Mouse (Mus musculus) MN1 (cell line): ENCODE measurements around the gene Hsd11b2.

Experiments used
- DNase-seq: peaks from one replicate; pipeline ENCODE4 v3.0.0-alpha.2; 2016; ENCODE audit warnings: low spot score

The Hsd11b2 gene

DNA sequence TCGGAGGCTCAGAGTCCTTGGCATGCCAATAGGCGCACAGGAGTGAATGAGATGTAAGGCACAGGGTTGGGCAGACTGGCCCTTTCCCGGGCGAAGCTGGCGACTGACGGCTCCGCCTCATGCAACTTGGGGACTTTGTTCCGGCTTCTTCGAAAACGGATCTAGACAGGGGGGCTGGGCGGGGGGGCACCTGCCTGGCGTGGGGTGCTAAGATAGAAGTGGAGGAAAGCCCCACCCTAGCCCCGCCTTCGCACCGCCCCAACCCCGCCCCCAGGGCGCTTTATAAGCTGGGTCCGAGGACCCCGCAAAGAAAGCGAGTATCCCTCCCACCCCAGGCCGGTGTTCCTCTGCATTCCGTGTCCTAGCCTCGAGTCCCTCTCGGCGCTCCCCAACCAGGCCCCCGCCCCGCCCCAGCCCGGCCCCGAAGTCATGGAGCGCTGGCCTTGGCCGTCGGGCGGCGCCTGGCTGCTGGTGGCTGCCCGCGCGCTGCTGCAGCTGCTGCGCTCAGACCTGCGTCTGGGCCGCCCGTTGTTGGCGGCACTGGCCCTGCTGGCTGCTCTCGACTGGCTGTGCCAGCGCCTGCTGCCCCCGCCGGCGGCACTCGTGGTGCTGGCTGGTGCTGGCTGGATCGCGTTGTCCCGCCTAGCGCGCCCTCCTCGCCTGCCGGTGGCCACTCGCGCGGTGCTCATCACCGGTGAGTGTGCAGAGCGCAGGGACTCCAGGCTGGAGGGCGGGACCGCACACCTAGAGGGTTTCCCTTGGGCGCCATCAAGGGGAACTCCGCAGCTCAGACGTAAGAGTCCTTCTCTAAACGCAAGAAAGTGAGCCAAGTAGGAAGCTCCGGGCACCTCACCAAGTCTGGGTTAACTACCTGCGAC, at the start of gene Hsd11b2:
Gene Hsd11b2, plus strand, starts transcription at position 320 of the 878 bp plus-strand sequence.
- peak; percentile 75 for DNase-seq

DNA sequence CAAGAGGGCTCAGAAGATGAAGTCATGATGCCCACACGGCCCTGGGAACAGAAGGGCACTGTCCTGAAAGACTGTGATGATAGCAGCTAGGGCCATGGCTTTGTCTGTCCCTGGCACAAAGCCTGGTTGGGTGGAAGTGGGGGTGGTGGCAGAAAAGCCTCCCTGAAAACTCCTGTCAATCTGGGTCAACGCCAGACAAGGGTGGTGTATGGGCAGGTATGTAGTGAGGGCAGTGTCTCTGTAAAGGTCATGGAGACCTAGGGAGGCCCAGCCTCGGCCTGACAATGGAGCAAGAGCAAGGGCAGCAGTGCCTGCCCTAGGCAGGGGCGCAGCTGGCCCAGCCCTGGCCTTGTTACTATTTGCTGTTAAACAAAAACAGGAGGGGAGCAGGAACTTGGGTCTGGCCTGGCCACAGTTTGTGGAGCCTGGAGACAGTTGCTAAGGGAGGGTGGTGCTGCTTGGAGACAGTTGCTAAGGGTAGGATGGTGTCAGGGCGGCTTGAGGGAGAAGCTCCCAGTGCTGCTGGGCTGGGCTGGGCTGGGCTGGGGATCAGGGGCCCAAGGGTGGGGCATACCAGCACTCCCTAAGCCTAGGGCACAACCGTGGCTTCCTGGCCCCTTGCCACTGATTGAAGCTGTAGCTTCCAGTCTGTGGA, 49.4 kb upstream of the Hsd11b2 start:
- peak; percentile 93 for DNase-seq

DNA sequence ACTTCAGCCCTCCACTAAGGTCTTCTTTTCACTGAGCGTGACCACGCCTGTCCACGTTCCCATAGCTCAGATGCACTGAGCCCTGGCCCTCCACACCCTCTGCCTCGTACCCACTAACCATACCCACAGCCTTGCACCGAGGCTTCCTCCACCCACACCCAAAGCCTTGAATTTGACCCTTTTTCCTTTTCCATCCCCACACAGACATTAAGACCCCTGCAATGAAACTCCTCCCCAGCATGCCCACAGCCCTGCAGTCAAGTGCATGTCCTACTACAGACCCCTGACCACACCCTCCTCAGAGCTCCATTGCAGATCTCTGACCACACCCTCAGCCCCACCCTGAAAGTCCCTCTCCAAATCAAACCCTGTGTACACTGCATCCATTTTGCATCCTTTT, 48.7 kb upstream of the Hsd11b2 start:
- DNase-seq: peak; percentile 57

DNA sequence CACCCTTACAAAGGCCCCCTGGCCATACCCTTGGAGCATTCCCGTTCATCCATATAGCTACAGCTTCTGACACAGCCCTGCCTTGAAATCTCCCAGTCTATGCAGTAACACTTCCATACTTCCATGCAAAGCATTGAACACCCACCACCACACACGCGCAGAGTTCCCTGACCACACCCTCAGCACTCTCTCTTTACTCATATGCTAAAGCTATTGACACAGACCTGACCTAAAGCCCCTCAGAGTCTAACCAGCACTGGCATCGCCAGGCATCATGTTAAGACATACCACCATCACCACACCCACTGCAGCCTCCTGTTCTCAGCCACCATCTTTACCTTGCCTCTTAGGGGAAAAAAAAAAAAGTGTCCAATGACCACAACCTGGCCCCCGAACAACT, 48.3 kb upstream of the Hsd11b2 start:
- peak; percentile 40 for DNase-seq

DNA sequence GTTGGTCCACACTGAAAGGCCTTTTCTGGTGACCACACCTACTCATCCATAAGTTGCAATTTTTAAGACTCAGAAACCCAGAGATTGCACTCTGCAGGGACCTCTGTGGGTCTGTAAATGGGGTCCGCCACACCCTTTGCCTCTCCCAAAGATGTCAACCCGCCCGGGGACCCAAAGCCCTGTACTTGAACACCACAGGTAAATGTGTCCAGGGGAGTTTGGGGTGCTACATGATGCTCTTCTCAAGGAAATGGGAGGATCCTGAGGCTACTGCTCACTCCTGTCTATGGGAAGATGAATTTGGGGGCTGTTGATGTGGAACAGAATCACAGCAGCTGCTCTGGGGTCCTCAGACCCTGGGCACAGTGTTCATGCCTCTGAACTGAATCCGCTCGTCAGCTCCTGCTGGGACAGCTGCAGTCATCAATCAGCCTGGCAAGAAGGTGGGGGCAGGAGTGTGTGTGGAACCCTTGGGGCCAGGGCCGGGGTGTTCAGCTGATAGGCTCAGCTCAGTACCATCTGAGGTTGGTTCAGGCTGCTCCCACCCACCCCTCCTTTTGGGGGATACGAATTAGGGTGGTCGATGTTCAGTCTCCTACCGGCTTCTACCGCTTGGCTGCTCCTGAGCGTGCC, 47.8 kb upstream of the Hsd11b2 start:
- peak; percentile 40 for DNase-seq

DNA sequence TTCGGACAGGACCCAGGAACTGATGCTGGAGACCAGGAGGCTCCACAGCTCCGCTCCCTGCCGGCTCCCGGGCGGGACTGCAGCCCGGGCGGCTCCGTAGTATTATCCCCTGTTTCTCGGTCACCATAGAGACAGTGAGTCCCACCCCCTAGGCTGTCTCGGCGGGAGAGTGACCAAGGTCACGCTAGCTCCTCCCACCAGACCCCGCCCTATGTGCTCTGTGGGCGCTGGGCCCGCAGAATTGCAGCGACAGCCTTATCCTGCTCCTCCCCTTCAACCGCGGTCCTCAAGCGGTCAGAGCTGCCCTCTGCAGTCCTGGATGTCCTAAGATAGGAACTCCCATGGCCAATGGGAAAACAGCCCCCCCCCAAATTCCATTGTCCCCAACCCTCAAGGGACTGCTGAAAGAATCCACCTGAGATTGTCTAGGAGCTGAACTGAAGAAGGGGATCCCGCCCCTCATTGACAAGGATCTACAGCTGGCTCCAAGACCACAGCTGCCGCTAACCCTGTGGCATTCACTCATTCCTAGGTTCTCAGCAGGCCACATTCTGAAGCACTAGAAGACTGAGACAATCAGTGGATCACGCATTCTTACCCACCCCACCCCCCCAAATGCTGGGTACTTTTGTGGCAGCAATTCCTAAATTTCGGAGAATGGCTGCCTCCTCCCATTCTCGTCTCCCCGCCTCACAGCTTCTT, 47.1 kb upstream of the Hsd11b2 start, which contains the start of gene Tppp3:
Gene Tppp3, minus strand, starts transcription at position 213 of the 702 bp plus-strand sequence.
- DNase-seq: peak; percentile 99

DNA sequence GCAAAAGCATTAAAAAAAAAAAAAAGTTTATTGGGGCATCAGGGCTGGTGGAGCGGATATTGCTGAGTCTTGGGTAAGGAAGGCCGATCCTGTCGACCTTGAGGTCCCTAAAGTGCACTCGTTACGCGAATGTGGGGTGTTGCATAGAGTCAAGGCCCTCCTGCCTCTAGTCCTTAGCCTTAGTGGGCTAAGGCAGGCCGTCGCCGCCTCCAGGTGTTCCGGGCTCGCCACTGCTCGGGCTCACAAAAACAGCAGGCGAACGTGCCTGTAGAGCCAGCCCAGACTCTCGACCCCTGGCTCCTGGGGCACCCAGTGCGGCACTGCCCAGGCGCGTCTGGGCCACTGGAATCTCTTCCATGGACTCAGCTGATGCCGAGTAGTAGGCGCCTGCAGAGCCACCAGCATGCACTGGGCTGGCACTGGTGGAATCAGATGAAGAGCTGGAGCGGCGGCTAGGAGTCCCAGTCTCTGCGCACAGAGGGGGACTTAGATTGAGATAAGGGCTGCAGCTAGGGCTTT, 46.1 kb upstream of the Hsd11b2 start:
- DNase-seq: no peak

DNA sequence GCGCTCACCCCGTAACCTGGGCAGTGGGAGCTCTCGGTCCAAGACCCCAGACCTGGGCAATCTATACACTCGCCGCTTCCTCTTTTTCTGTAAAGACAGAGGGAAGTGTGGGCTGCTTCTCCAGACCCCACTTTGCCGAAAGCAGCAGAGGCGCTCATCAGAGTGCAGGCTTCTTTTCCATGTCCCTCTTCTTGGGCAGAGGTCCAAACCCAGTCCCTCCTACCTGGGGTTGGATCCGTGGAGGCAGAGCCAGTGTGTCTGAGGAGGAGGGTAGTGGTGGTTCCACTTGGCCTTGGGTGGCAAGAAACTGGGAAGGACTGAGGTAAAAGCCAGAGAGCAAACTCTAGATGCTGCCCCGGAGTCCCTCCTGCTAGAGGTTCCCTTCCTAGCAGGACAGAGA, 45.6 kb upstream of the Hsd11b2 start:
- no peak for DNase-seq

DNA sequence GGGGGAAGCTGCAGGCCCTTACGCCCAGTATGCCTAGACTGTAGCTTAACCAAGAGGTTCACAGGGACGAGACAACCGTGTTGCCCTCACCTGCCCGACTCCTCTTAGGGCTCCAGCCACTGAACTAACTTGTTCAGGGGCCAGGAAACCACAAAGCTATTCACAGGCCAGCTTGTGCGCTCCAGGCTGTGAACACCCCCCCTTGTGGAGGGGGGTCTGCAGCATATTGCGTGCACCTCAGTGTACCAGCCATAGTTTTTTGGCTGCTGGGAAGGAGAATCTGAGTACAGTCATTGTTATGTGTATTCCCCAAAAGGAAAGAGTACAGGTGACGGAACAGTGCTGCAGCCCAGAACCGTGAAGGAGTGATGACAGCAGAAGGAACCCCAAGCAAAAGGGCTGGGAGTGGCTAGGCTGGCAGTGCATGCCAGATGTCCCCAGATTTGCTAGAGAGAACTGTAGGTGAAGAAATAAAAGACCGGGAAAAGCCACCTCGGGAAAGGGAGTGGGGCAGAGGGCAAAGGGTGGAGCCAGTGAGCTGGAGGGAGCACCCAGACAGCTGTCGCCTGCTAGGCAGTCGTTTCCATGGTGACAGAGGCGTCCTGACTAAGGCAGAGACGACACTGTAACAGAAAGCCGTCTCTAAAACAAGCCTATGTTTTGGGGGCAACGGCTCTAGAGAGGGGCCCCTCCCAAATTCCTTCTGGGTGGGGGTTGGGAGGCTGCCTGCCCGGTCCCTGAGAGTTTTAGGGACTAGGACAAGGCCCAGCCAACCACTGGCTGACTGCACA, 44.5 kb upstream of the Hsd11b2 start:
- peak; percentile 70 for DNase-seq

DNA sequence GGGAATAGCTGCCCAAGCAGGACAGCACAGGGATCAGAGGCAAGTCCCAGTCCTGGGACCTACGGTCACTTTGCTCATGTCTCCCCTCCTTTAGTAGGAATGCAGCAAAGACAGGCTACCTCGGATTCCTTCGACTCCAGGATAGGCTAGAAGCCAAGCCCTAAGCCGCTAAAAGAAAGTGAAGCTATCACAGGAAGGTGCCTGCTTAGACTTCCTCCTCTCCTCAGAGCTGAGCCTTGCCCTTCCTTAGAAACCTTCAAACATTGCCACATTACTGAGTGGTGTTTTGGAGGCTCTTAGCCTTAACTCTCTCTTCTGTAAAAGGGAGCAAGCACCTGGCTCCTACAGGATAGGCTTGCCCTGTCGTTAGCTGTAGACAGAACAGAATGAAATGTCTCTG, 43.9 kb upstream of the Hsd11b2 start:
- DNase-seq: no peak

DNA sequence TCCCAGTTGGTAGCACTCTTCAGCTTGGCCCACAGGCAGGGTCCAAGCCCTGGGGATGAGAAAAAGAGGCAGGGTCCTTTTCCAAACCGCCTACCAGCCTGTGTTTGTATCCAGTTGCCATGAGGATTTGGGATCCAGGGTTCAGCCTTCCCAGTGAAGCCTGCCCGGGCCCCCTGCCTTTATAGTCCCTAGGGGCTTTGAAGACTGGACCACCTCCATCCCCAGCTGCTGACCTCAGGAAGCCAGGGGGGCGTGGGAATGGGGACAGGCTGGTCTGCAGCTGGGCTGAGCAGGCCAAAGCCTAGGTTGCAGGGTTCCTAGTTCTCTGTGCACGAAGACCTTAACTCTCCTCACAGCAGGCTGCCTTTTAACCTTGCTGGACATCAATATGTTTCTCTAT, 43.3 kb upstream of the Hsd11b2 start:
- DNase-seq: no peak

DNA sequence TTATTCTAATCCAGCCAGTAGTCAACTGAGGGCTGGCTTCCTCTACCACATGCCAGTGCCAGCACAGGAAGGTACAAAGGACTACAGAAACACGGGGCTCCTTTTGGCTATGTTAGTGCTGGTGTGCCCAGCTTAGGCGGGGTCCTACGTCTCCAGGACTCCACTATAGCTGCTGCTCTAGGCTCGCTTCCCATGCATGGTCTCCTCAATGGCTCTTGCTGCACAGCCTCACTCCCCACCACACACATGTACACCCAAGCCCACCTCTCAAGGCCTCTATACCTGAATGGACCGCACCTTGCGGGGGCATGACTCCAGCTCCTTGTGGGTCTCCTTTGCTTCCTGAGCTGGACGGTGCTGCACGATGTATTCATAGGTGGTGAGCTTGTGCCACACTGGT, 42.8 kb upstream of the Hsd11b2 start:
- no peak for DNase-seq

DNA sequence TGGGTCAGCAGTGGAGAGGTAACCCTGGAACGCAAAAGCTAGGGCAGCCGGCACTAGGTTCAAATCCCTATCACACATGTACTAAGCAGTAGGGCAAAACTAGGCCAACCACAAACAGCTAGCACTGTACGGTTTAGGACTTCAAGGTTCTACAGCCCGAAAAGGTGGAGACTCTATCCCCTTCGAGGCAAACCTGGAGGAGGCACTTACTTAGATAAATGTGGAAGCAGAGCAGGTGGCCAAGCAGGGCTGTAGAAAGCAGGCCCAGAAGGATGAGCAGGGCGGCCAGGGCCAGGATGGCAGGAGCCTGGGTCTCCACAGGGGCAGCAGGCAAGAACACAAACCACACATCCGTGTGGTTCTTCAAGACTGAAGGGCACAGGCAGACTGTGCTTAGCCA, 42.4 kb upstream of the Hsd11b2 start:
- no peak for DNase-seq

DNA sequence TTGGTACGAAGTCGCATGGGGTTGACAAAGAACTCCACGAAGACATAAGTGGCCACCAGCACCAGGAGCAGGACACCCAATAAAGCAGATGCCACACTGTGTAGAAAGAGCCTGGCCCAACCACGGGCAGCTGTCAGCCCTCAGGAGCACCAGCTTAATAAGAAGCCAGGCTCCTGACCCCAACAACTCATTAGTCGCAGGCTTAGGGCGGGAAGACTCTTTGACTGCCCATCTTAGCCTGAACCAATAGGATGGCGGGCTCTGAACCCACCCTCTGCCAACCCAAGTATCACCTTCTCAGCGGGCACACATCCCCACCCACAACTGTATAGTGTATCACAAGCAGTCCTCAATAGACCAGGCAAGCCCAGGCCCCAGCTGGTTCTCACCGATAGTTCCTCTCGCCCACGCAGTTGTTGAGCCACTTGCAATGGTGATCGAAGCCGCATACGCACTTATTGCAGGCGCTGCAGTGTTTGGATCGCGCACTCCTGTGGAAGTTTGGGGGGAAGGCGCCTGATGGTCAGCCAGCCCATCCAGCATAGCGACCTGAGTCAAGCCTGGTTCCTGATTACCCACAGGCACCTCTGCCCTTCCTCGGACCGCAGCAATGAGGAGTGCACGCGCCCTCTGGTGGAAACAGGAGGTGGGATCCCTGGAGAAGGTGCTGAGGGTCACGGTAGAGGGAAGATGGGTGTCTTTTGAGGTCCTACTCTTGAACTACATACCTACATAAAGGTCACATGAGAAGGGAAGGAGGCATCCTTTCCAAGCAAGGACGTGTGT, 41.7 kb upstream of the Hsd11b2 start:
- no peak for DNase-seq

DNA sequence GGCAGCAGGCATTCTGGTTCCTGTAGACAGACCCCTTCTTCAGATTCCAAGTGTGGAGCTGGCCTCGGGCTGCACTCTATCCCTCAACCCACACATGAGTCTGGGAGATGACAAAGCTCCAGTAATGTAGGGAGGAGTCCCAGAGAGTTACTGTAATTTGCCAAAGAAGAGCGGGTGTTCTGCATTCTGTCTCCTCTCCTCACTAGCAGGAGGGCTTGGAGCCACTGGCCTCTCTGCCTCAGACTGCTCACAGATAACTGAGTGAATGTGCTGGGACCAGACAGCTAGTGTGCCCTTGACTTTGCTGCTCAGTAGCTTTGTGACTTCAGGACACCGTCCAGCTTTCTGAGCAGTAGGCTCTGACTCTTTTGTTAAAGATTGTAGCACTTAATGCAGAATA, 40.8 kb upstream of the Hsd11b2 start:
- DNase-seq: no peak

DNA sequence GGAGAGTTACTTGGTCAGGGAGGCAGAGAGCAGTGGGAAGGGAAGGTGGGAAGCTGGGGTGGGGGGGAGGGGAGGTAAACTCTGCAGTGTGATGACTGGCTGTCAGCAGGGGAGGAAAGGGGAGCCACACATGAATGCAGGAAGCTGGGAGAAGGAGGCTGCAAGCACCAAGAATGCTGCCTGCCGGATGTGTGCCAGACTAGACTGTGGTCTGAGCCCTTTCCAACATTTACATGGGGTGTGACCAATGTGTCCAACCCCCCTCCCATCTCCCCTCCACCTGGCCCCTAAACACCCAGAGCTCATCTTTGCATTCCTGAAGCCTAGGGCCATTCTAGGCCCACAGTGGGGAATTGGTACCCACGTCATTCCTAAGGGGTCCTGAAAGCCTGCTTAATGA, 37.5 kb upstream of the Hsd11b2 start:
- no peak for DNase-seq

DNA sequence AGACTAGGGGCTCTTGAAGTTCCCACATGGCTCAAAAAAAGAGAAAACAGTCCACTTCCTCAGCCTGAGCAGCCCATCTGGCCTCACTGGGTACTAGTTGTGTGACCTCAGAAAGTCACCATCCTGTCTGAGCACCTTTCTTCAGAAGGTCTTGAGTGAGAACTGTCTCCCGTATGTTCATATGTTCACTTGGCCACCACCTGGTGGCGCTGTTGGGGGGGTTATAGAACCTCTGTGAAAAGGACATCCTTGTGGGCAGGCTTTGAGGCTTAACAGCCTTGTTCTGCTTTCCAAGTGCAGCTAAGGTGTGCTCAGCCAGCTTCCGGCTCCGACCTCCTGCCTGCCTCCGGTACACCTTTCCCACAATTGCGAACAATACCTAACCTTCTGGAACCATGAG, 37.1 kb upstream of the Hsd11b2 start:
- peak; percentile 52 for DNase-seq

DNA sequence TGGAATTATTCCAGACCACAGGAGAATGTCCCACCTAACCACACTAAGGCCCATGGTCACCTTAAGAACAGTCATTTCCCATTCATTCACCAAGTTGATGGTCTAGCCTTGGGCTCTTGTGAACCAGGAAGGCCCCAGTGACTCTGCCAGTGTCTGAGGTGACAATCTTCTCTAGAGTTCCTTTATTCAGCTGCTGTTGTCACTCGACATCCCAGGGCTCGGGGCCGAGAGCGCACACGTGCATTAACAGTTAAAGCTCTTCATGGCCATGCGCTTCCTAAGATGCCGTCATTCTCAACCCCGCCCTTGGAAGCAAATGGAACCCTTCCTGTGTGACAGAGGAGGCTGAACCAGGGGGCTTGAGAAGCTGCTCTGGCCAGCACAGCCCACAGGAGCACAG, 36.4 kb upstream of the Hsd11b2 start:
- DNase-seq: no peak

DNA sequence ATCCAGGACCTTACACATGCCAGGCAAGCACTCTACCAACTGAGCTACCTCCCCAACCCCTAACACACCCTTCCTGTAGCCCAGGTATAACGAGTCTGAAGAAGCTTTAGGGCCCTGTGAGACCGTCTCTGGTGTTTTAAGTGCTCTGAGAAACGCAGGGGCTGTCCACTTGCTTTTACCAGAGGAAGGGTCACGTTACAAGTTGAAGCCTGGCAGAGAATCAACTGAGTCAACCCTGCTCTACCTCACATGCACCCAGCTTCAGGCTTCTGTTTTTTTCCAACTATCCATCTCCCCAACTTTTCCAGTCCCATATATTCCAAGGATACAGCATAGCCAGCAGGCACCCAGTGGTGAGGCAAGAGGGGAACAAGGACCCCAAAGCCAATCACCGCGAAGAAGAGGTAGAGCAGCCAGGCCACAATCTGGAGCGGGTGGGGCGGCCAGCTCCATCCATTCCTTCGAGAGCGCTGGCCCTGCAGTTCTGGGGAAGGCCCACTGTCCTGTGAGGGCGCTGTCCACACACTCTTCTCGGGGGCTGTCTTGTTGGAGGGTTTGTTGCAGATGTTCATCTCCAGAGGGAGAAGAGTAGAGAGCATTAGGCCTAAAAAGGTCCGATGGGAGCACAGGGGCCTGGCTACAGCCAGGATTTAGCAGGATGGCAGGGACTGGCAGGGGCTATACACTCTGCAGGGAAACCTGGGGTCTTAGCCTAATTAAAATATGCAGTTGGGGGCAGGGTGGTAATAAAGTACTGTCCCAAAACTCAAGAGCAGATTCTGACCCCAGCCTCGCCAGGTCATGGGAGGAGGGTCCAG, 35.1 kb upstream of the Hsd11b2 start:
- DNase-seq: peak; percentile 78

DNA sequence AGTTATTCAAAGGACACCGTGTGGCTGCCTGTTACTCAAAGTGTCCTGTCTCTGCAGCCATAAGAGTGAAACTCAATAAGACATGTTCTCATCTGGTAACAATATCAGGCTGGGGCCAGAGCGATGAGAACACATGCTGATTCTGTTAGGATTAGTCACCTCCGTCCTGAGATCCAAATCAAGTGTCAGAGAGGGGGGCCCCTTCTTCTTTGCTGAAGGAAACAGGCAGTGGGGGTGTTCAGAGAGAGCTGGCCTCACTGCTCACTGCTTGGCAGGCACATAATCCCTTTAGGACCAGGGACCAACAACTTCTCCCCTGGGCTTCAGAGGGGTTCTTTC, 34.6 kb upstream of the Hsd11b2 start:
- DNase-seq: peak; percentile 55
